Mouse (Mus musculus) hindbrain, embryonic 11.5 days (tissue): ENCODE measurements around the gene Prim2. TPM values are rescaled to one million over a fixed set of nuclear protein-coding genes. Genes with fewer than 3 reads are reported as not detected.
A peak's percentile ranks its signal among the peaks of the same experiment; 100 is the strongest.

Source experiments
- ATAC-seq: fragments of 200-750 bp; cut with Nextera tagmentation; 2 replicates; pipeline ENCODE4 v1.8.0; 2017; ENCODE audit warnings: mild to moderate bottlenecking, moderate TSS enrichment, moderate library complexity; ENCODE audit not compliant: low FRiP score
- DNase-seq: peaks from one replicate; pipeline ENCODE4 v3.0.0-alpha.2; 2015; ENCODE audit warnings: low spot score
- H3K27ac ChIP-seq: fragments of 300-500 bp; sonication (generic); 2 replicates; pipeline ENCODE4 v1.5.1; 2014; ENCODE audit warnings: mild to moderate bottlenecking, low read depth, low read length
- H3K27me3 ChIP-seq: fragments of 300-500 bp; sonication (generic); 2 replicates; pipeline ENCODE4 v1.6.1; 2014; ENCODE audit warnings: mild to moderate bottlenecking, low read length, moderate library complexity, mixed read lengths; ENCODE audit not compliant: control insufficient read depth, insufficient read depth
- H3K36me3 ChIP-seq: fragments of 300-500 bp; sonication (generic); 2 replicates; pipeline ENCODE4 v1.6.1; 2014; ENCODE audit warnings: mild to moderate bottlenecking, low read length, moderate library complexity, mixed read lengths; ENCODE audit not compliant: control insufficient read depth, insufficient read depth
- H3K4me1 ChIP-seq: fragments of 300-500 bp; sonication (generic); replicated peaks from 2 replicates; pipeline ENCODE4 v1.6.1; 2014; ENCODE audit warnings: low read length, mixed read lengths; ENCODE audit not compliant: control insufficient read depth, insufficient read depth
- H3K4me2 ChIP-seq: fragments of 300-500 bp; sonication (generic); replicated peaks from 2 replicates; pipeline ENCODE4 v1.6.1; 2014; ENCODE audit warnings: mild to moderate bottlenecking, low read depth, low read length
- H3K4me3 ChIP-seq: fragments of 300-500 bp; sonication (generic); 2 replicates; pipeline ENCODE4 v1.5.1; 2014; ENCODE audit warnings: low read depth, low read length
- H3K9ac ChIP-seq: fragments of 300-500 bp; sonication (generic); 2 replicates; pipeline ENCODE4 v1.6.1; 2014; ENCODE audit warnings: low read depth, low read length
- H3K9me3 ChIP-seq: fragments of 300-500 bp; sonication (generic); 2 replicates; pipeline ENCODE4 v1.6.1; 2016; ENCODE audit warnings: low read length; ENCODE audit not compliant: control insufficient read depth
- WGBS: fragments of 180-500 bp; shearing (Covaris S2); extraction: QIAGEN DNeasy Blood & Tissue Kit; methylation state at CpG from one replicate; pipeline ENCODE4 v1.1.7; 2014; 5-methylcytosine and 5-hydroxymethylcytosine counted together
- polyA plus RNA-seq: library from polyadenylated mRNA; unstranded; fragments of >200 nt; fragmentation: Nextera tagmentation; extraction: Ambion mirVana; gene quantifications from 2 replicates; pipeline ENCODE4 v1.2.1, GENCODE M21; 2014

Prim2 gene
- polyA plus RNA-seq, 1 experiment from 2014 or later = 44.1 TPM

GRCm38 (mm10) chr1:33604087-33604699, 65.4 kb downstream of the Prim2 start:
- H3K36me3 ChIP-seq = no peaks in the 10 kb centered on the region
- no peak overlapping the region for H3K9ac ChIP-seq
- H3K27ac ChIP-seq = no peak overlapping the region
- no peaks in the 10 kb centered on the region for H3K4me1 ChIP-seq
- no peaks in the 10 kb centered on the region for H3K27me3 ChIP-seq
- DNase-seq = no peak
- H3K4me3 ChIP-seq = no peak overlapping the region
- H3K9me3 ChIP-seq = no peaks in the 10 kb centered on the region
- ATAC-seq = no peak
- 86% methylated on average over 5 of the region's 5 CpGs for WGBS
- H3K4me2 ChIP-seq = no peak overlapping the region

- Histone ChIP-seq H3K4me1 (no peaks in the 10 kb centered on the region), H3K9ac (no peak overlapping the region), H3K4me3 (no peak overlapping the region), H3K4me2 (no peak overlapping the region), H3K36me3 (no peaks in the 10 kb centered on the region), H3K9me3 (no peaks in the 10 kb centered on the region), H3K27ac (no peak overlapping the region), H3K27me3 (no peaks in the 10 kb centered on the region)
- ATAC-seq (no peak), DNase-seq (no peak)
- 89% methylated on average over 3 of the region's 3 CpGs for WGBS
Observed at GRCm38 (mm10) chr1:33599698-33600097, 69.9 kb downstream of the Prim2 start.

GRCm38 (mm10) chr1:33599019-33599667, 70.5 kb downstream of the Prim2 start:
- Histone ChIP-seq H3K4me2 (no peak overlapping the region), H3K4me1 (no peaks in the 10 kb centered on the region), H3K4me3 (no peak overlapping the region), H3K36me3 (no peaks in the 10 kb centered on the region), H3K9me3 (no peaks in the 10 kb centered on the region), H3K27me3 (no peaks in the 10 kb centered on the region), H3K27ac (no peak overlapping the region), H3K9ac (no peak overlapping the region)
- DNase-seq = no peak
- ATAC-seq = no peak
- WGBS = 82% methylated on average over 5 of the region's 5 CpGs

GRCm38 (mm10) chr1:33597043-33597442, 72.6 kb downstream of the Prim2 start:
- WGBS = 83% methylated on average over 1 of the region's 1 CpGs
- no peak overlapping the region for H3K4me3 ChIP-seq
- H3K9ac ChIP-seq = no peak overlapping the region
- no peaks in the 10 kb centered on the region for H3K36me3 ChIP-seq
- no peak overlapping the region for H3K27ac ChIP-seq
- ATAC-seq (no peak), DNase-seq (no peak)
- no peaks in the 10 kb centered on the region for H3K4me1 ChIP-seq
- H3K9me3 ChIP-seq = no peaks in the 10 kb centered on the region
- no peaks in the 10 kb centered on the region for H3K27me3 ChIP-seq
- no peak overlapping the region for H3K4me2 ChIP-seq

GRCm38 (mm10) chr1:33595936-33596335, 73.7 kb downstream of the Prim2 start:
- Histone ChIP-seq H3K27me3 (no peaks in the 10 kb centered on the region), H3K9me3 (no peaks in the 10 kb centered on the region), H3K36me3 (no peaks in the 10 kb centered on the region), H3K4me1 (no peaks in the 10 kb centered on the region), H3K9ac (no peak overlapping the region), H3K4me3 (no peak overlapping the region), H3K4me2 (no peak overlapping the region), H3K27ac (no peak overlapping the region)
- ATAC-seq (no peak), DNase-seq (no peak)
- 96% methylated on average over 2 of the region's 2 CpGs for WGBS

- Histone ChIP-seq H3K4me1 (no peaks in the 10 kb centered on the region), H3K9me3 (no peaks in the 10 kb centered on the region), H3K27me3 (no peaks in the 10 kb centered on the region), H3K4me2 (no peak overlapping the region), H3K36me3 (no peaks in the 10 kb centered on the region), H3K4me3 (no peak overlapping the region), H3K27ac (no peak overlapping the region), H3K9ac (no peak overlapping the region)
- WGBS = 50% methylated on average over 2 of the region's 2 CpGs
- ATAC-seq (peak; percentile 75), DNase-seq (no peak)
Observed at GRCm38 (mm10) chr1:33594966-33595365, 74.6 kb downstream of the Prim2 start.

- H3K9ac ChIP-seq = no peak overlapping the region
- H3K4me2 ChIP-seq = no peak overlapping the region
- DNase-seq = no peak
- H3K27me3 ChIP-seq = no peaks in the 10 kb centered on the region
- ATAC-seq = no peak
- H3K9me3 ChIP-seq = no peaks in the 10 kb centered on the region
- no peaks in the 10 kb centered on the region for H3K4me1 ChIP-seq
- 81% methylated on average over 4 of the region's 4 CpGs for WGBS
- no peaks in the 10 kb centered on the region for H3K36me3 ChIP-seq
- no peak overlapping the region for H3K4me3 ChIP-seq
- H3K27ac ChIP-seq = no peak overlapping the region
Observed at GRCm38 (mm10) chr1:33593718-33594388, 75.7 kb downstream of the Prim2 start.

GRCm38 (mm10) chr1:33591997-33592608, 77.5 kb downstream of the Prim2 start:
- Histone ChIP-seq H3K27ac (no peak overlapping the region), H3K27me3 (no peaks in the 10 kb centered on the region), H3K9ac (no peak overlapping the region), H3K4me1 (no peaks in the 10 kb centered on the region), H3K9me3 (no peaks in the 10 kb centered on the region), H3K36me3 (no peaks in the 10 kb centered on the region), H3K4me2 (no peak overlapping the region), H3K4me3 (no peak overlapping the region)
- no peak for DNase-seq
- 96% methylated on average over 7 of the region's 7 CpGs for WGBS
- ATAC-seq = no peak
